Mouse (Mus musculus) neural tube, embryonic 14.5 days (tissue): ENCODE data around the gene Ciz1. TPM values are rescaled to one million over a fixed set of nuclear protein-coding genes. Genes with fewer than 3 reads are reported as not detected.

Experiments
- microRNA-seq: library from miRNA; unstranded; fragments of <30 nt; microRNA quantifications from one replicate; pipeline ENCODE4, GENCODE M21; 2016
- polyA plus RNA-seq: library from polyadenylated mRNA; unstranded; fragments of >200 nt; fragmentation: Nextera tagmentation; extraction: Ambion mirVana; gene quantifications from 2 replicates; pipeline ENCODE4 v1.2.1, GENCODE M21; 2014

Gene Ciz1
- polyA plus RNA-seq, 1 experiment from 2014 or later: 47.7 TPM

Small RNA genes lying within 50 kb of the gene (microRNA-seq; reads per million reads assigned to microRNA genes)
- gene Gm23363: not detected
- gene Mir199b: 72.3 reads per million, percentile 41 among the genes with 10 or more reads in this experiment

Other genes with a start within 250 kb of the Ciz1 start
- 101 and 118 TPM in 2 replicates for gene Prrc2b, start 201.2 kb upstream of the Ciz1 start, polyA plus RNA-seq
- gene Pomt1, start 115.7 kb upstream of the Ciz1 start, polyA plus RNA-seq: 28.2 and 30.4 TPM in 2 replicates
- gene Uck1, start 92.2 kb upstream of the Ciz1 start, polyA plus RNA-seq: 79.3 and 91.7 TPM in 2 replicates
- 25.4 and 31.7 TPM in 2 replicates for gene Golga2, start 64.9 kb upstream of the Ciz1 start, polyA plus RNA-seq
- 140 and 288 TPM in 2 replicates for gene Swi5, start 64.3 kb upstream of the Ciz1 start, polyA plus RNA-seq
- 102 and 146 TPM in 2 replicates for gene Dnm1, start 1.0 kb downstream of the Ciz1 start, polyA plus RNA-seq
- 157 and 198 TPM in 2 replicates for gene 1110008P14Rik, start 29.6 kb downstream of the Ciz1 start, polyA plus RNA-seq
- gene Lcn2, start 35.9 kb downstream of the Ciz1 start, polyA plus RNA-seq: 0.35 and 0.40 TPM in 2 replicates
- gene Ptges2, start 43.6 kb downstream of the Ciz1 start, polyA plus RNA-seq: 58.1 and 65.9 TPM in 2 replicates
- 4.9 and 5.4 TPM in 2 replicates for gene Naif1, start 98.1 kb downstream of the Ciz1 start, polyA plus RNA-seq
- 39.8 and 43.6 TPM in 2 replicates for gene Slc25a25, start 99.1 kb downstream of the Ciz1 start, polyA plus RNA-seq
- gene Fam102a, start 183.0 kb downstream of the Ciz1 start, polyA plus RNA-seq: 6.7 and 7.3 TPM in 2 replicates
- 143 and 157 TPM in 2 replicates for gene Dpm2, start 218.5 kb downstream of the Ciz1 start, polyA plus RNA-seq
- 12.4 and 17.1 TPM in 2 replicates for gene Pip5kl1, start 222.5 kb downstream of the Ciz1 start, polyA plus RNA-seq
- 0.98 and 1.2 TPM in 2 replicates for gene 9430097D07Rik, start 223.4 kb downstream of the Ciz1 start, polyA plus RNA-seq
- 30.4 and 35.1 TPM in 2 replicates for gene St6galnac4, start 234.8 kb downstream of the Ciz1 start, polyA plus RNA-seq
- 5.2 and 5.4 TPM in 2 replicates for gene St6galnac6, start 247.4 kb downstream of the Ciz1 start, polyA plus RNA-seq